Mouse (Mus musculus): Measurements from ENCODE around the gene Kcnj8. TPM values are rescaled to one million over a fixed set of nuclear protein-coding genes. Genes with fewer than 3 reads are reported as not detected.
"Not testable (repeated sequence)": the region's sequence is repeated elsewhere in the genome, so short reads cannot be mapped to it uniquely, and the experiment has no call there.

Gene Kcnj8
- polyA plus RNA-seq, 1 experiment: 5.3 TPM

DNA sequence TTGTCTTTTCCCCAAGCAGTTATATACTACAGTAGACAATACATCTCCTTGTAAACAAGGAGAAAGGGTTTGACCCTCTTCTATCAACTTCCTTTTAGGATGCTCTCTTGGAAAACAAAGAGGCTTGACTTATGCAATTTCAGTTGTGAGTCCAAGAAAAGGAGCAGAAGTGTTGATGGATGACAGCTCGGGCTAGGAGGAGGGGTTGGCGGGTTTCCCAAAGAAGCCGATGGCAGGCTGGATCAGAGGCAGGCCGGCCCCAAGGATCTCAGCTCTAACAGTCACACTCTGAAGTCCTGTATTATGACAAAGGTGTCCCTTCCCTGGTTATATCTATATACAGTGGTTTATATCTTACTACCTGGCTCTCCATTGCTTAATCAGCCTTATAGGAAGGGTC, 19.9 kb downstream of the Kcnj8 start:
- no peak for DNase-seq (ENCODE audit: extremely low spot score in 1 of 2, low spot score in 1 of 2)

DNA sequence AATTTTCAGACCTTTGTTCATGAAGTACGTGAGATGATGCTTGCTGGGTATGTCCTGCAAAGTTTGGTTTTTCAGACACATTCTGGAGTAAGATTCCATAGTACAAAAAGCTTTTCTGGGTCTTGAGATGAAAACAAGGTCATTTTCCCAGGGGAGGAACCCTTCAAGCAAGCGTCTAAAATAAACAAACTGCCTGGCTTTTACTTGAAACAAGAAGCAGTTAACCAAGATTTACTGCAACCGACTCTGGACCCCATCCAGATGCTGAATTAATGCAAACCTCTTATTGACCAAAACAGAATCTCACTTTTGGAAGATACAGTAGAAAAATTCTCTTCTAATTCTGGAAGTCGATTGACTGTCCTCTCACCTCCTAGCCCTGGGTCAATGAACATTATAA, 20.5 kb downstream of the Kcnj8 start:
- no peak for DNase-seq (ENCODE audit: extremely low spot score in 1 of 2, low spot score in 1 of 2)

DNA sequence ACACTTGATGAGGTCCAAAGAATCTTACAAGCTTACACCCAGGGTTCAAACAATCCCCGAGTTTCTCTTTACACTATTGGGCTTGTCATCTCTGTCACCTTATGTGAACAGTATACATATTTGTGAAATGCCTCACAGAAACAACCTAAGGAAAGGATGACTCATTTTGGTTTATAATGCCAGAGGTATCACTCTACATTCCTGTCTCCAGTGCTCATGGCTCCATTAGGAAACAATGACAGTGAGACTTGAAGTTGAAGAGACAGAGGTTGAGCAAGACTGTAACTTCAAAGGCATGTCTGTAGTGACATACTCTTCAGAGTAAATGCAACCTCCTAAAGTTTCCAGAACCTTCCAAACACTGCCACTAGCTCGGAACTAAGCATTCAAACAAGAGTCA, 23.0 kb downstream of the Kcnj8 start:
- no peak for DNase-seq (ENCODE audit: extremely low spot score in 1 of 2, low spot score in 1 of 2)

DNA sequence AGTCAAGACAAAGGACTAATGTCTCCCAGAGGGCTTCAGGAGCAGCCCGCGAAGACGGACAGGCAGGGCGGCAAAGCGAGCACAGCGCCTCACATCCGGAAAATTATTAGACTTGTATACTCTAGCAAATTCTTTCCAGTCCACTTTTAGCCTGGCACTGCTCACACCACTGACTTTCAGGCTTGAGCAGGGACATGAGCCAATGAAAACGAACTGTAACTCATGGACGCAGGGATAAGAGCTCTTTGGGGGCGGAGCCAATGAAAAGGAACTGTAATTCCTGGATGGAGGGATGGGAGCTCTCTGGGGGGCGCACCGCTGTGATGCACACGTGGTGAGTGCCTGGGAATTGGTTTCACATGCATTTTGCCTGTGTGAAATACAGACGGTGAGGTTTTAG, 26.3 kb downstream of the Kcnj8 start:
- DNase-seq (ENCODE audit: extremely low spot score in 1 of 2, low spot score in 1 of 2): no peak

DNA sequence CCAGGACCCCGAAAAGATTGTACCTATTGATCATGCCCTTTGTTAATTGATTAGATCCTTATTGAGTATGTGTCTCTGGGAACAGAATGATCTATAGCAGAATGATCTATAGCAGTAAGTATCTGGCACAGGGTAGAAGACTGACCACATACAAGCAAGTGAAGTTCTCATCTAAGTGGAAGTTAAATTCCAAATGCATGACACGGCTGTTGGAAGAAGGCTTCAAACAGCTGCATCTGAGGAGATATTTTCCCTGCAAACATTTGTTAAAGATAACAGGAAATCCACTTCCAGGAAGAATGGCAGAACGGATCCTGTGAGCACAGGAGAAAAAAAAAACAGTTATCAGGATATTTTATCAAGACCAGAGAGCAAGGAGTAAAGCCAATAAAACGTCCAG, 27.8 kb downstream of the Kcnj8 start:
- no peak for DNase-seq (ENCODE audit: extremely low spot score in 1 of 2, low spot score in 1 of 2)

DNA sequence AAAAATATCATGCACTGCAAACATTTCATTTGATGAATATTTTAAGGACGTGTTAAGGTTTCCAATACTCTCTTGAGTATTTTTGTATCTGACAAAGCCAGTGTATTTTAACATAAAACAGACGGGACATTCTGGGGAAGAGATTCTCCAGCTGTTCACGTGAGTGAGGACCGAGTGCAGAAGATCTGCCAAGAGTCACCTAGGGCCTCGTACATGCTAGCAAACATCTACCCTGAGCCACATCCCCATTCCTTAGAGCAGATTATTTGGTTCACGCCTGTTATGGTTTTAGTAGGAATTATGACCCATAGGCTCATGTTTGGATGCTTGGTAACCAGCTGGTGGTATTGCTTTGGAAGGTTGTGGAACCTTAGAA, 28.6 kb downstream of the Kcnj8 start:
- no peak for DNase-seq (ENCODE audit: extremely low spot score in 1 of 2, low spot score in 1 of 2)

DNA sequence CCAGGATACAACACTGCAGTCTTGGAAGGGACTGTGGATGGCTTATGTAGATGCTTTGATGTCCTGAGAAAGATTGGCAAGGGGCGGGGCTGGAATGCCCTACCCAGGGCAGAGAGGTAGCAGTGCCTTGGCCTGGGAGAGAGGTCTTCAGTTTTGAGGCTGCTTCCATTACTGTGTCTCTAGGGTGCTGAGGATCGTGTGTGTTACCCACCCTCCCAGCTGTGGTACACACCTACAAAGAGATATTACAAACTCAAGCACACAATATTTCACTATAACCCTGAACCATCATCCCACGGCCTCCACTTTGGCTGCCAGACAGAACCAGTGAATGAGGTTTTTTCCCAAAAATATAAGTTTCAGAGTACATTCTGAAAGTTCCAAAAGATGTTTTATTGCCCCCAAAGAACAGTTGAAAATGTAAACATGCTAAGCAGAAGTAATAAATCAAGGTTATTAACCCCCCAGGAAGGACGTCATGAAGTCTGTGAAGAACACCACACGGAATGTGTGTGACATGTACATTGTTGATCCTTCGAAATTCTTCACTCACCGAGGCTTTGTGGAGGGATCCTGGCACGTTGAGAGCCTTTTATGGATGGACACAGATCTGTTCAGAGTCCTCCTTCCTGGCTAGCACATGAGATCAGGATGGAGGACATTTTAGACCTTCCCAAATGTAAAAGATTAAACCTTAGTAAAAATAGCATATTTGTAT, 29.2 kb downstream of the Kcnj8 start:
- no peak for DNase-seq (ENCODE audit: extremely low spot score in 1 of 2, low spot score in 1 of 2)

DNA sequence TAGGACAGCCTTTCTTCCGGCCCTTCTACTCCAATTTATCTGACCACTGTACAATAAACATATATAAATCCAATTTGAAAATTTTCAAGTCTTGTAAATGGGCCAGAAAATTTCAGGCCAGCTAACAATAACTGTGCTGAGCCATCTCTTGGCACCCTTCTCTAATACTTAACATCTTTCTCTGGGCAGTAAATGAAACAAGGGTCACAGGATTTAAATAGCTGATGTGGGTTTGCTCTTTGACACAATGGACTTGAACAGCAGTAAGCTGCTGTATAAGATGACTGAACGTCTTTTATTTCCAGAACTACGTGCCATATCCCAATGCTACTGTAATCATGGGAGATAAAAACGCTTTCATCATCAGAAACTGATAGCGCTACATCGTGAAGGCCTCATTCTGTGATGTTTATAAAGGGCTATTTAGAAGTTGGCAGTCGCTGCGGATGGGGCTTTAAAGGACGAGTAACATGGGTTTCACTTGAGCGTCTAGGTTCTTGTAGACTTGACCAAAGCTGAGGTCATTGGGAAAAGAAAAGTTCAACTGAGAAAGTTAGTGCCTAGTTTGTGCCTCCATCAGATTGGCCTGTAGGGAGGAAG, 30.8 kb downstream of the Kcnj8 start:
- DNase-seq (ENCODE audit: extremely low spot score in 1 of 2, low spot score in 1 of 2): no peak

DNA sequence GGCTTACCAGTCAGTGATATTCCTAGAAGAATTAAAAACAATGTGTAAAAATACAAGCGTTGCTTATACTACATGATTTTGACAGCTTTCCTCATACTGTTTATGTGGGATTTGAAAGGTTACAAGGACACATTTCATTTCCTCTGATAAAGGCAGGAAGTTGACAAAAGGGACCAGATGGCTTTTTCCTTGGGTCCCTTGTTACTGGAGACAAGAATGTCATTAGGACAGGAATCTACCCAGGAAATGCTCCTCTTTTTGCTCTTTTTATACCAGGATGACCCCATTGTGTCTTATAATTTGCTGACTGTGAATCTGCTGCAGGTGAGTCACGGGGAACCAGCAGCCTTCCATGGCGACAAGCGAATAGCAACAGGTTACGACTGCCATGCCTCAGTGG, 31.3 kb downstream of the Kcnj8 start:
- no peak for DNase-seq (ENCODE audit: extremely low spot score in 1 of 2, low spot score in 1 of 2)

DNA sequence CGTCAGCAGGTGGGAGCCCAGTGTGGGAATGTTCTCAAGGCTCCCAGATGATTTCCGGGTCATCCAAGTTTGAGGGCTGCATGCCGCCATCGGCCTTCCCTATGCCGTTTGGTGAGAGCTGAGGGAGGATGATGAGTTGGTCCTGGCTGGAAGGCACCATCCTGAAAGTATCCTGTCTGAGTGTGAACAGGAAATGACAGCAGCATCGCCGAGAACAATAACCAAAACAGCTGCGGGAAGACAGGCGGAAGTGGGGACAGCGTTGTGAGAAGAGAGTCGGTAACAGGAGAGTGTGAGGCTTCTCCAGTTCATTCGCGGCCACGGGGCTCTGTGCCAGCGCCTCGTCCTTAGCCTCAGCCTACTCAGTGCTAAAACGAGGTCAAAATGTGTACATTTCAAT, 32.9 kb downstream of the Kcnj8 start:
- no peak for DNase-seq (ENCODE audit: extremely low spot score in 1 of 2, low spot score in 1 of 2)

DNA sequence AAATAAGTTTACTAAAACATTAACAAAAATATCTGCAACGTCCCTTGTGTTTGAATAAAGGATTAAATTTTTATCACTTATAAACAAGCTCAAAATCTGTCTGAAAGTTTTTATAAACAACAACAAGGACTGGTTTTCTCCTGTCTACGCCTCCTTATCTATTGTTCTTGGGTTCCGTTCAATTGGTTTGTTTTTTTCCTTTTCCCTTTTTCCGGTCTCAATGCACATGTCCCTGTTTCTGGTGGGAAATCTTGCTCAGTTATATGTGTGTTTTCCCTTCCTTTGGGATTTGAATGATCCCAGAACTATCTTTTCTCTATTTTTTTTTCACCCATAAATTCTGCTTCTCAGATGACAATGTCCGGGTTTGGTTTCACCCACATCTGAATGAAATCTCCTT, 38.0 kb downstream of the Kcnj8 start:
- no peak for DNase-seq (ENCODE audit: extremely low spot score in 1 of 2, low spot score in 1 of 2)

DNA sequence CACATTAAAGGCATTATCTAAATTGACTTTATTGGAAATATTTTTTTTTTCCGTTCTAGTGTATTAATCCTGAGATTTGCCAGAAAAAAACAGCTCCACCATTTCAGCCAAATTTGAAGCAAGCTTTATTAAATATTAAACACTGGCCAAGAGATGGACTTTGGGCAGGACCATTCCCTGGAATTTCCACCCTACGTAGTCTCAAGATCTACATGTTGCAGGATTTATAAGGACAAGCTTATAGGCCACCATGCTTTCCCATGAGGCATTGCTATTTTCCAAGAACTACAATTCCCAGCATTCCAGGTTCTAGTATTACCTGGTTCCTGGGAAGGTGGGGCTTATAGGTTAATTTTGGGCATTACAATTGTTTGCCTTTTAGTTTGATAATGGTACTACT, 38.7 kb downstream of the Kcnj8 start:
- DNase-seq (ENCODE audit: extremely low spot score in 1 of 2, low spot score in 1 of 2): no peak

DNA sequence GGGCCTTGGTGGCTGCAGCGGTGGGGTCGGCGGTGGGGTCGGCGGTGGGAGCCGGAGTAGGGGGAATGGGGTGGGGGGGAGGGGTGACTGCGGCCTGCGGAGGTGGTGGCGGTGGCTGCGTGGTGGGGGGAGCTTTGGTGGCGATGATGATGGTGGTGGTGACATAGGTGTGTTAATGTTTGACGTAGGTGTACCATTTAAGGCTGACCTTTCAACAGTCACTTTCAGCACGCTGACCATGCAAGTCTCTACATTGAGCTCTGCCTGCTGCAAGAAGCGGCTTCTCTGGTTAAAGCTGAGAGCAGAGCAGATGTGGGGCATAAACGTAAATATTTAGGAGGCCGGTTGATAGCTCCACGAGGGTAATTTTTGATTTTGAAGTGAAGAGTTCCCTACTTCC, 39.3 kb downstream of the Kcnj8 start:
- no peak for DNase-seq (ENCODE audit: extremely low spot score in 1 of 2, low spot score in 1 of 2)

DNA sequence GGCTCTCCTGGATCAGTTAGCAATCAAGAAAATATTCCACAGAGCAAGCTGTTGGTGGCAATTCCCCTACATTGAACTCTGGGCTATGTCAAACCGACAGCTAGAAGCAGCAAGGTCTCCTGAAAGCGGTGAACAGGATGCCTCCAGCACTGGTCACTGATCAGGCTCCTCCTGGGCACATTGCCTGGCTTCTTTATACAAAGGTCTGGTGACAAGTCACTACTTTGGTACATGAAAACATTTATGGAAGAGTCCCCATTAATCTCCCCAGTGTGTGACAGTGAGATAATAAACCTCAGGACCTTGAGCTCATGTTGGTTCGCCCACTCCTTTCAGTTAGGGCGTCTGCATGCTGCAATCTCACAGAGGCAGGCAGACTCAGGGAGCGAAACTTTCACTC, 41.0 kb downstream of the Kcnj8 start:
- no peak for DNase-seq (ENCODE audit: extremely low spot score in 1 of 2, low spot score in 1 of 2)

DNA sequence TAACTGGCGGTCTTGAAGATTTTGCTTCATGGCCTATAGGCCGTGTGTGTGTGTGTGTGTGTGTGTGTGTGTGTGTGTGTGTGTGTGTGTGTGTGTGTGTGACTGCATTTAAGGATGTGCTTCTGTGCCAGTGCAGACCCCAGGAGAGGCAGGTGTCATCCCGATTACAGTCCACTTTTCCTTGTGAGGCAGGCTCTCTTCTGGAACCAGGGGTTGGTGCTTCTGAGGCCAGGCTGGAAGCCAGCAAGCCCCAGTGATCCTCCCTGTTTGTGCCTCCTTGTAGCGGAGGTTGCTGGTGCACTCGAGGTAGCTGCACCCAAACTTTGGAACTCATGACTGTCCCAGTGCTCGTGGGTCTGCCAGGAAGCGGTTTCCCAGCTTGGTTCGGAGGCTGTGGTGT, 41.7 kb downstream of the Kcnj8 start:
- DNase-seq (ENCODE audit: extremely low spot score in 1 of 2, low spot score in 1 of 2): no peak

DNA sequence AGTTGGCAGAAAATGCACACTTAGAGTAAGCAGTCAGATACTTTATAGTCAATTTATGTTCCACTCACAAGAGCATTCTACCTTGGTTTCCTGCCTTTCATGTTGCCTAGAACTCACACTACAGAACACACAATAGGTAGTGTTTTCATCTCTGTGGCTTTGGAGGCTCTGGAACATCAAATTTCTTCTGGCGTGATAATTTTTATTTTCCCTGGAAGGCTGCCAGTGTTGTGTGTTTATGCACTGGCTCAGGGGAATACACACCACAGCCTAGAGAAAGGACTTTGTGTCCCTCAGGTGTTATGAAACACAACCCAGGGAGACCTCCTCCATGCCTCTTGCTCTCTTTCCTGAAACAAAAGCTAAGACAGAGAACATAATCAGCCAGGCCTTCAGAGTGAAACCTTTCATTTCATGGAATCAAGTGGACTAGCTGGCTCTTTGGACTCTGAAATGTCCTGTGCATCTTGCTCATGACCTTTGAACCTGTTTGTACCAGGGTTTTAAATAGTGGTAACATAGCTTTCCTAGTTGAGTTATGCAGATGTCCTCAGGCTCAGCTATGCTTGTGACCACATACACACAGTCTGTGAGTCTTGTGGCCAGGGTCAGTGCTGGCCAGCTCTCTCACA, 43.4 kb downstream of the Kcnj8 start:
- no peak for DNase-seq (ENCODE audit: extremely low spot score in 1 of 2, low spot score in 1 of 2)

DNA sequence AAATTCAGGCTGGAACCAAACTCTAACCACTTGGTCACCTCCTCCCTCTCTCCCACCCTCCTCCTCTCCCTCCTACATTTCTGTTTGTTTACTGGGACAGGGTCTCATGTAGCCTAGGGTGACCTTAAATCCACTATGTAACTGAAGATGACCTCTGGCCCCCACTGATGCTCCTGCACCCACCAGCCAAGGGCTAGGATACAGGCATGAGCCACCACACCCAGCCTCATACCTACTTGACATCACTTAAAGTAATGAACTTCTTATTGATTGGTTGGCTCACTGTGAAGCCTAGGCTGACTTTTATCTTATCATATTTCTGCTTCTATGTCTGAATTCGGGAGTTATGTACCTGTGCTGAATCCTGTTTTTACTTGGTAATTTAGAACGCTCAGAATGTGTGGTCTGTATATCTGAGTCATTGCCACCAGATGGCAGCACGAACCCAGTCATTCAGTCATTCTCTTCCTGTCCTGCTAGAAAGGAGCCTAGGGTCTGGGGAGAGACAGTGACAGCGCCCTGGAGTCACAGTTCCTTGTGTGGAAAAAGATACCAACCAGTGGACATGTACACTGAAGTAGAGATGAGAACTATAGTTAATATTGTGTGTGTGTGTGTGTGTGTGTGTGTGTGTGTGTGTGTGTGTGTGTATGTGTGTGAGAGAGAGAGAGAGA, 46.6 kb downstream of the Kcnj8 start:
- peak; percentile 30 to 84 for DNase-seq (ENCODE audit: extremely low spot score in 1 of 2, low spot score in 1 of 2)

DNA sequence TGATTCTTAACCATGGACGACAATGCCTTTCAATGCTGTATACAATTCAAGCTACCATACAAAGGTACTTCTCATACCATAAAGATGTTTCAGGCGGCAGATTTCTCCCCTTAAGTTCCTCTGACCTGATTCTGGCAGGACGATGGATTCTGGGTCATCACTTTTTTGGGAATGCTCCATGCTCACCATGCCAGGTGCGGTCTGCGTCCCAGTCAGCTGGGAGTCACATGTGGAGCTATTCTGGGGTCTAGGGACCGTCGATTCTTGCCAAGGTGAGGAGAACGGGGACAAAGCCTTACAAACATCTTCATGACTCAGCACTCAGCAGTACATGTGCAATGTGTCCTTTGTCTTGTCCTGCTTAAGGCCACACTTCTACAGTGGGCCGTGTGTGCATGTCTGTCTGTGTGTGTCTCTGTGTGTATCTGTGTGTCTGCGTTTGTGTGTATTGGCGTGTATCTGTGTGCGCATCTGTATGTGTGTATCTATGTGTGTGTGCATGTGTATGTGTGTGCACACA, 49.8 kb downstream of the Kcnj8 start:
- DNase-seq (ENCODE audit: extremely low spot score in 1 of 2, low spot score in 1 of 2): no peak

DNA sequence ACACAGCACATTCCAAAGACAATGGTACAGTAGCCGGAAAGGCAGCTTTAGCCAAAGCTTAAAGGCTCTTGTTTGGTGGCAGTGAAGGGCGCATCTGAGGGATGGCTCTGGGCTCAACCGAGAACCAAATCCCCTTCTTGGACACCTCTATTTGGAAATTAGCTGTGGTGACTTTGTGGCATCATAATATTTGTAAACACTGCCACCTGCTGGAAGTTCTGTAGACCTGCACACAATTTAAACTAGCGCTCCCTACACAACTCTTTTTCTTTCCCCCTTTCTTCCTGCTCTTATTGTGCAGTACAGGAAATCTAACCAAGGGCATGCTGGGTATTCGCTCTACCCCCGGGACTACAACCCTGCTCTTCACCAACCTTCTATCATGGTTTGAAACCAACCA, 52.3 kb downstream of the Kcnj8 start:
- DNase-seq (ENCODE audit: extremely low spot score in 1 of 2, low spot score in 1 of 2): peak in 1 of 2 experiments; percentile 50

DNA sequence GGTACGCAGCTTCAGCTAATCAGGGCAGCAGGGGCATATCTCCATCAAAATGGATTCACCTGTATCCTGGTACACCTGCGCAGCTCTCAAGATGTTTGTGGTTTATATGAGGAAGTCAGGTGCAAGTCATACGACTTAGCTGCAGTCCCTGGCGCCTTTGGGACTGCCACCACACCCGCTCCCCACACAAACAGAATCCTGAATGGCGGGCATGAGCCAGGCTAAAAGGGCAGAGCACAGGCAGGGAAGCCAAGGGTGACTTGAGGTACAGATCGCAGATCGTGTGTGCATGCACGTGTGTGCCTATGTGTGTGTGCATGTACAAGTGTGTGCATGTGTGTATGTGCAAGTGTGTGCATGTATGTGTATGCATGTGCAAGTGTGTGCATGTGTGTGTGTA, 56.0 kb downstream of the Kcnj8 start:
- not testable (repeated sequence) for DNase-seq (ENCODE audit: extremely low spot score in 1 of 2, low spot score in 1 of 2)

DNA sequence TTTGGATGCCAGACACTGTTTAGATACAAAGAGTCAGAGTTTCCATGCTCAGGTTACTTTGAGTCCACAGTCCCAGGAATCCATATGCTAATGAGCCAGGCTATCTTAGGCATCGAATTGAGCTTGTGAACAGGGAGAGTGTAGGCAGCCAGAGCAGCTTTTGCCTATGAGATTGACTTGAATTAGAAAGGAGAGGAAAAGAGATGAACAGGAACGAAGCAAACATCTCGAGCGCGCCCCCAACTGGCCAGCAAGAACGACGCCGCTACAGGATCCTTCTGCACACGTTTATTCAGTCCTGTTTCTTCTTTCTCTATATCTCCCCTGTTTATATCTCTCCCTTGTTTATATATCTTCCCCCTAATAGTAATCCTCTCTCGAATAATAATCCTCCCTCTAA, 56.5 kb downstream of the Kcnj8 start:
- peak; percentile 67 to 88 for DNase-seq (ENCODE audit: extremely low spot score in 1 of 2, low spot score in 1 of 2)

Data from frontal cortex, adult 2 months (tissue).